Mouse (Mus musculus) C2C12 (cell line): ENCODE results near the gene Fmo1. TPM values are rescaled to one million over a fixed set of nuclear protein-coding genes. Genes with fewer than 3 reads are reported as not detected.

Source experiments
- H3K27me3 ChIP-seq: one replicate; pipeline ENCODE4 v1.6.1; 2011; ENCODE audit not compliant: control insufficient read depth, insufficient read depth, insufficient read length
- H3K36me3 ChIP-seq: one replicate; pipeline ENCODE4 v1.6.1; 2011; ENCODE audit not compliant: control insufficient read depth, insufficient read depth
- H3K4me3 ChIP-seq: one replicate; pipeline ENCODE4 v1.5.1; 2011; ENCODE audit warnings: mild to moderate bottlenecking, control low read depth; ENCODE audit not compliant: poor library complexity, insufficient read depth, severe bottlenecking
- H3K79me2 ChIP-seq: one replicate; pipeline ENCODE4 v1.6.1; 2011; ENCODE audit not compliant: control insufficient read depth, insufficient read depth
- H3K79me3 ChIP-seq: one replicate; pipeline ENCODE4 v1.6.1; 2011; ENCODE audit warnings: low read depth, control low read depth
- H3ac ChIP-seq: one replicate; pipeline ENCODE3; 2011; ENCODE audit warnings: low read depth; ENCODE audit not compliant: control insufficient read depth, insufficient read length
- CEBPB ChIP-seq: IDR thresholded peaks from one replicate; pipeline ENCODE4 v1.6.1; 2011; ENCODE audit warnings: low read depth, mild to moderate bottlenecking, control low read depth, moderate library complexity
- CTCF ChIP-seq: IDR thresholded peaks from one replicate; pipeline ENCODE4 v1.5.1; 2011; ENCODE audit not compliant: control insufficient read depth, insufficient read depth, insufficient read length
- FOSL1 ChIP-seq: IDR thresholded peaks from one replicate; pipeline ENCODE4 v1.8.0; 2011; ENCODE audit warnings: mild to moderate bottlenecking, low read length; ENCODE audit not compliant: poor library complexity, insufficient read depth, severe bottlenecking
- MAX ChIP-seq: IDR thresholded peaks from one replicate; pipeline ENCODE4 v1.6.1; 2011; ENCODE audit warnings: mild to moderate bottlenecking, control low read depth
- MYOD1 ChIP-seq: IDR thresholded peaks from one replicate; pipeline ENCODE4 v1.6.1; 2011; ENCODE audit warnings: low read depth; ENCODE audit not compliant: control insufficient read depth, insufficient read length
- MYOG ChIP-seq: IDR thresholded peaks from one replicate; pipeline ENCODE4 v1.6.1; 2011; ENCODE audit not compliant: control insufficient read depth, insufficient read length; ENCODE audit errors: extremely low read depth
- USF1 ChIP-seq: IDR thresholded peaks from one replicate; pipeline ENCODE4 v1.6.1; 2011; ENCODE audit warnings: low read depth, mild to moderate bottlenecking, control low read depth, moderate library complexity
- polyA plus RNA-seq: library from polyadenylated mRNA; unstranded; fragments of >200 nt; fragmentation: generic; extraction: Trizol; gene quantifications from one replicate; pipeline ENCODE4 v1.2.1, GENCODE M21; 2012; ENCODE audit warnings: missing spikeins

The Fmo1 gene
- polyA plus RNA-seq, 1 experiment, result 0.27 TPM

GRCm38 (mm10) chr1:162838976-162839375 lies 27.4 kb downstream of the Fmo1 start:
- no peak overlapping the region for H3ac ChIP-seq
- no peaks in the 10 kb centered on the region for H3K27me3 ChIP-seq
- H3K4me3 ChIP-seq, result no peak overlapping the region
- no peaks in the 10 kb centered on the region for H3K79me3 ChIP-seq
- no peaks in the 10 kb centered on the region for H3K79me2 ChIP-seq
- no peaks in the 10 kb centered on the region for H3K36me3 ChIP-seq
- TF ChIP-seq USF1 (no peak), CEBPB (no peak), MYOD1 (no peak), CTCF (no peak), MAX (no peak), FOSL1 (no peak), MYOG (no peak)

DNA sequence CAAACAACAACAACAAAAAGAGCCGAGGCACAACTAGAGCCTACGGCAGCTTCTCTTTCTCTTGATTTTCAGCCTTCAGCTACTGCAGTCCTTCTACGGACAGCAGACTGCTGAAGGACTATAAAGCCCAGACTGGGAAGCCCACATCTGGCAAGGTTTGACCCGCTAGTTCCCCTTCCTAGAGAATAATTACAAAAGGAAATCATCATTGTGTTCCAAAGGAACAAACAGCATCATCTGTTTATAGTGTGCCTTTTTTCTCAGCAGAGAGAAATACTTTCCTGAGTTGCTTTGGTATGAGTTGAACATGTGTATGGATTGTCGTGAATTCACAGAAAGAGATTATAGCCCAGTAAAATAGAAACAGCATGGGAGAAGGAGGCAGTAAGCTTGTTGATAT lies 32.1 kb downstream of the Fmo1 start:
- H3K4me3 ChIP-seq, result no peak overlapping the region

GRCm38 (mm10) chr1:162832574-162832953 lies 33.8 kb downstream of the Fmo1 start:
- no peak overlapping the region for H3ac ChIP-seq
- no peak overlapping the region for H3K4me3 ChIP-seq
- no peaks in the 10 kb centered on the region for H3K36me3 ChIP-seq
- no peaks in the 10 kb centered on the region for H3K79me3 ChIP-seq
- no peaks in the 10 kb centered on the region for H3K79me2 ChIP-seq
- no peaks in the 10 kb centered on the region for H3K27me3 ChIP-seq
- TF ChIP-seq USF1 (no peak), FOSL1 (no peak), MYOG (no peak), MYOD1 (no peak), CTCF (no peak), MAX (no peak), CEBPB (no peak)

More for the DNA sequence above, 32.1 kb downstream of the Fmo1 start:
- Histone ChIP-seq H3K27me3 (no peaks in the 10 kb centered on the region), H3ac (no peak overlapping the region), H3K36me3 (no peaks in the 10 kb centered on the region), H3K79me3 (no peaks in the 10 kb centered on the region), H3K79me2 (no peaks in the 10 kb centered on the region)
- no peak for TF ChIP-seq CTCF
- no peak for TF ChIP-seq MYOD1
- TF ChIP-seq MYOG, result no peak
- TF ChIP-seq FOSL1, result no peak
- TF ChIP-seq MAX, result no peak

DNA sequence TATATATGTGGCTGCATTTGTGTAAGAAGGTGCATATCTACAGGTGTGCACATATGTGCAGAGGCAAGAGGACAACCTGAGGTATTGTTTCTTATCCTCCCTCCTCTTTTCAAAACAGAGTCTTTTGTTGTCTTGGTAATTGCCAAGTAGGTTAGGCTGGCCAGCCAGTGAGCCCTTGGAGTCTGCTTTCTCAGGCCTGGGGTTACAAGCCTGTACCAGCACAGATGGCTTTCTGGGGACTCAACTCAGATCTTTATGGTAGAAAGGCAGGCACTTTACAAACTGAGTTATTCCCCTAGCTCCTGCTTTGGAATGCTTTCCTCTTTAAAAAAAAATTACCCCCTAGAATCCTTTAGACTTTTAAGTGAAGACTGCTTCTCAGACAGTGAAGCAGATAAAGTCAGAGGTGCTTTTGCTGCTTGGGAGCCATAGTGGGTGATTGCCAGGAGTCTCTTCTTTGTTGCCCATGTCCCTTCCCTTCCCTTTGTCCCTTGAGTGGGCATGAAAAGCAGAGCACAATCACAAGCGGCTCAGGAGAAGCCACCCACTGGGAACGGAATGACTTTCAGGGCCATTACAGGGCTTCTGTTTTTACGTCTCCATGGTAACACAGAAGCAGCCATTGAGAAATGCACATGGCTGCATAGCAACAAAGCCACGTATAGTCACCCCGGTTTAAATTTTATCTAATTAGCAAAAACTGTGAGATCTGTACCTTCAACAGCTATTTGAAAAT lies 34.4 kb downstream of the Fmo1 start:
- Histone ChIP-seq H3K79me2 (no peaks in the 10 kb centered on the region), H3K27me3 (no peaks in the 10 kb centered on the region), H3ac (no peak overlapping the region), H3K4me3 (no peak overlapping the region), H3K79me3 (no peaks in the 10 kb centered on the region), H3K36me3 (no peaks in the 10 kb centered on the region)
- TF ChIP-seq MAX (no peak), FOSL1 (no peak), MYOG (no peak), USF1 (no peak)

- Histone ChIP-seq H3K79me2 (no peaks in the 10 kb centered on the region), H3K36me3 (no peaks in the 10 kb centered on the region), H3K79me3 (no peaks in the 10 kb centered on the region), H3ac (no peak overlapping the region), H3K4me3 (no peak overlapping the region), H3K27me3 (no peaks in the 10 kb centered on the region)
- TF ChIP-seq MYOG (no peak), FOSL1 (no peak), CTCF (no peak), MYOD1 (no peak), CEBPB (no peak)
These were observed 47.1 kb downstream of the Fmo1 start for GRCm38 (mm10) chr1:162819280-162819679.

- H3K4me3 ChIP-seq, result no peak overlapping the region
These were observed 50.9 kb downstream of the Fmo1 start for GRCm38 (mm10) chr1:162815381-162816127.

More at GRCm38 (mm10) chr1:162815381-162816127, 50.9 kb downstream of the Fmo1 start:
- TF ChIP-seq CEBPB (no peak), MAX (no peak), USF1 (no peak), FOSL1 (no peak), MYOG (no peak), CTCF (no peak), MYOD1 (no peak)
- no peaks in the 10 kb centered on the region for H3K36me3 ChIP-seq
- no peak overlapping the region for H3ac ChIP-seq
- no peaks in the 10 kb centered on the region for H3K79me3 ChIP-seq
- no peaks in the 10 kb centered on the region for H3K79me2 ChIP-seq
- no peaks in the 10 kb centered on the region for H3K27me3 ChIP-seq
